Mouse (Mus musculus) mature B cell (primary cell): ENCODE data around the gene Spns3.

Experiments
- in situ Hi-C: fragments of 300-500 bp; cut with MboI; formaldehyde crosslinking; loops from 2 replicates; pipeline ENCODE4 v1.14.3; 2019

Gene Spns3

GRCm38 (mm10) chr11:72519895-72520294 lies 30.4 kb downstream of the Spns3 start:
- in situ Hi-C loops: no loop called here

- in situ Hi-C loops: no loop called here
Observed at GRCm38 (mm10) chr11:72519189-72519588, 31.1 kb downstream of the Spns3 start.

DNA sequence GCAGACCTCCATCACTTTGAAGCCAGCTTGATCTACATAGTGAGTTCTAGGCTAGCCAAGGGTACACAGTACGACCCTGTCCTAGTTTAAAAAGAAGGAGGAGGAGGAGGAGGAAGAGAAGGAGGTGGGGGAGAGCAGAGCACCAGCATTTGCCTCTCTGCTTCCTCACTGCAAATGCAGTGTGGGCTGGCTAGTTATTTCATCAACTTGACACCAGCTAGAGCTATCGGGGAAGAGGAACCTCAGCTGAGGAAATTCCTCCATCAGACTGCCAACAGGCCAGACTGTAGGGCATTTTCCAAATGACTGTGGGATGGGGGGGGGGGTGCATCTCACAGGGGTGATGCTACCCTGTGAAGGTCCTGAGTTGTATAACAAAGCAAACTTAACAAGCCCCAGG lies 31.9 kb downstream of the Spns3 start:
- in situ Hi-C loops: no loop called here

DNA sequence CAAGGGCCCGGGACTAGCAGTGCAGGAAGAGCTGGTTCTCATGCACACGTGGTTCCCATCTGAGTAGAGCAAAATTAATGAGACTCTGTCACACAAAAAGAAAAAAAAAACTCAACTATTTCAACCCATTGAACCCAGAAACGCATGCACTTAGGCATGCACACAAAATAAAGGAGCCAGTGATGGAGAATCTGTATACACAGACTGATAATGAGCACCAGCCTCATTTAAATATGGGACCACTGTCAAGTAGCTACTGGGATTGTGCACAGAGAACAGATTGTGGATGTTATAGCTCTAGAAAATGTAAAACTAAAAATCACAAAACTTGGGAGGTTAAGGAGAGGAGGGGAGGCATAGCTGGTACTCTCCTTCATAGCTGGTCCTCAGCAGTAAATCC lies 35.3 kb downstream of the Spns3 start:
- in situ Hi-C loops: no loop called here

DNA sequence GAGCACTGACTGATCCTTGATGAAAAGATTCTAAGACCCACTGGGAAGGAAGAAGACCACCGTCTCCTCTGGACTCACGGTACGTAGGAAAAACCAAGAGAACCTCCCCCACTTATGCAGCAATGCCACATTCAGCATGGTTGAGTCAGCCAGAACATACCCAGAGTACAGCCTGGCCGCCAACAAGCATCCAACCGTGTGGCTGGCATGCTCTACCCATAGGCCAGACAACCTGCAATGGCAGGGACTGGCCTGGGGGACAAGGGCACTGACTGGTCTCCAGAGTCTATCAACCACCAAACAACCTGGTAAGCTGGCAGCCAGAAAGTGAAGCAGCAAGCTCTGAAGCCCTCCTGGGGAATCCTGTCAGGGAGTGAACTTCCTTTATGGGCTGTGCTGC lies 41.7 kb downstream of the Spns3 start:
- in situ Hi-C loops: no loop called here

- in situ Hi-C loops: no loop called here
Observed at GRCm38 (mm10) chr11:72507651-72508050, 42.7 kb downstream of the Spns3 start.

DNA sequence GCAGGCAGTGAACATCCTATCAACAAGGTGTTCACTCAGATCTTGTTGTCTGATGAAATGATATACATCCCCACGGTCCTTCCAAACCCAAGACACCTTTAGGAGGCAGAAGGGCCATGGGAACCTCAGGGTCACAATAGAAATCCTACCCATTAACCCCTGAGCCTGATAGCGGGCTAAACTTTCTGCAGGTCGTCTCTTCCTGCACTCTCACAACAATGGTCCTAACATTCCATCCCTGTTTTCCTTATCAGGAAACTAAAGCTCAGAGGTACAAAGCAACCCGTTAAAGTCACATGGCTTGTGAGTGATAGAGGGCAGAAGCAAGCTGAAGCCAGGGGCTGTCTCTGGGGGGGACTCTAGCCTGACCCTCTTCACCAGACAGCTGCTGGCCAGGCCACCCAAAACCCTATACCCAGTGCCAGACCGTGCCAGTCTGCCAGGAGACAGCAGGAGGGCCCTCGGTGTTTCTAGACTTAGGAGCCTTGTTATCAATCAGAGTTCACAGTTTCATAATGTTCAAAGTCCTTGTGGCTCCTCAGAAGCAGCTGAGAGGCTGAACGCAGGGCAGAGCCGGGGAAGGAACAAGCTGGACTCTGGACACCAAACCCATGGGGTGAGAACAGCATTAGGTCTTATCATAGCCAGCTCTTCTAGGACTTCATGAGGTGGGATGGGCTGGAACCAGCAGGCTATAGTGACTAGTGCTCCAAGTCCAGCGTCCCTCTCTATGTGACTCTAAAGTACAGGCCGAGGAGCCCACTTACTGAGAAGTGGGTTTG lies 46.1 kb downstream of the Spns3 start:
- in situ Hi-C loops: no loop called here

DNA sequence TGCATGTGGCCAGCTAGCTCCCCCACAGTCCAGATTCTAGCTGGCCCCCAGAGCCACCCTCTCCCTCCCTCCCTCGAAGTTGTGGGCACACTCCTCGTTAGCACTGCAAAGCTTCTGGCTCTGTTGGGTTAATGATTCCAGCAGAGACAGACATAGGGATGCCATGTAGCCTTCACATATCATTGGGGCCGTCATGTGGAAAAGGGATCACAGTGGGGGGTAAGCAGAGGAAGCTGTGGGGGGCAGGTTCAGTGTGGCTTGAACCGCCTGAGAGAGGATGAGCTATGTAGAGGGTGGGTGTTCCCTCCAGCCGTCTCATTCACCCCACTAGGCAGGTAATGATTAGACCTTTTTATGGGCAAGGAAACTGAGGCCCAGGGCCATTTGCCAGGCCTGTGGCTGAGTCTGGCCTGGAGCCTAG lies 46.8 kb downstream of the Spns3 start:
- in situ Hi-C loops: no loop called here

GRCm38 (mm10) chr11:72502236-72502635 lies 48.1 kb downstream of the Spns3 start:
- in situ Hi-C loops: no loop called here

- in situ Hi-C loops: no loop called here
Observed at GRCm38 (mm10) chr11:72501426-72502002, 48.8 kb downstream of the Spns3 start.

GRCm38 (mm10) chr11:72500139-72500538 lies 50.2 kb downstream of the Spns3 start:
- in situ Hi-C loops: no loop called here

GRCm38 (mm10) chr11:72497367-72497766 lies 52.9 kb downstream of the Spns3 start:
- in situ Hi-C loops: loop anchor here (10.0 kb wide), 1 partner anchor 47 kb away; no protein-coding TSS in a partner anchor

DNA sequence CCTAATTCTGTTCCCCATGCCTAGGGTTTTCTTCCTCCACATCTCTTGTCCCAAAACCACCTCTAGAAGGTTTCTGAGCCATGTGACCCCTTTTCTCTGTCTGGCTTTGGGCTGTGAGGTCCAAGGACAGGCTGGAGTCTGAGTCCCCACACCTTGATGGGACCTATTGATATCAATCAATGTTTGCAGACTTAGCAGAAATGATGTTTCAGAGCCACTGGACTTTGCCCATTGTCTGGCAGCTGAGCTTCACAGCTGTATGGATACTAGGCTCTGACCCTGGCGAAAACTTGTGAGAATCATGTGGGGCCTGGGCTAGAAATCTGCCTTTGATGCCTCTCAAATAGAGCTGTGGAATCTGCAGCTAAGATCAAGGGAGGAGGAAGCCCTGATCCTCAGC lies 53.5 kb downstream of the Spns3 start:
- in situ Hi-C loops: loop anchor here (10.0 kb wide), 1 partner anchor 48 kb away; no protein-coding TSS in a partner anchor

GRCm38 (mm10) chr11:72496066-72496465 lies 54.2 kb downstream of the Spns3 start:
- in situ Hi-C loops: loop anchor here (10.0 kb wide), 1 partner anchor 49 kb away; no protein-coding TSS in a partner anchor

- in situ Hi-C loops: loop anchor here (10.0 kb wide), 1 partner anchor 50 kb away; no protein-coding TSS in a partner anchor
Observed at GRCm38 (mm10) chr11:72494046-72494988, 56.0 kb downstream of the Spns3 start.

DNA sequence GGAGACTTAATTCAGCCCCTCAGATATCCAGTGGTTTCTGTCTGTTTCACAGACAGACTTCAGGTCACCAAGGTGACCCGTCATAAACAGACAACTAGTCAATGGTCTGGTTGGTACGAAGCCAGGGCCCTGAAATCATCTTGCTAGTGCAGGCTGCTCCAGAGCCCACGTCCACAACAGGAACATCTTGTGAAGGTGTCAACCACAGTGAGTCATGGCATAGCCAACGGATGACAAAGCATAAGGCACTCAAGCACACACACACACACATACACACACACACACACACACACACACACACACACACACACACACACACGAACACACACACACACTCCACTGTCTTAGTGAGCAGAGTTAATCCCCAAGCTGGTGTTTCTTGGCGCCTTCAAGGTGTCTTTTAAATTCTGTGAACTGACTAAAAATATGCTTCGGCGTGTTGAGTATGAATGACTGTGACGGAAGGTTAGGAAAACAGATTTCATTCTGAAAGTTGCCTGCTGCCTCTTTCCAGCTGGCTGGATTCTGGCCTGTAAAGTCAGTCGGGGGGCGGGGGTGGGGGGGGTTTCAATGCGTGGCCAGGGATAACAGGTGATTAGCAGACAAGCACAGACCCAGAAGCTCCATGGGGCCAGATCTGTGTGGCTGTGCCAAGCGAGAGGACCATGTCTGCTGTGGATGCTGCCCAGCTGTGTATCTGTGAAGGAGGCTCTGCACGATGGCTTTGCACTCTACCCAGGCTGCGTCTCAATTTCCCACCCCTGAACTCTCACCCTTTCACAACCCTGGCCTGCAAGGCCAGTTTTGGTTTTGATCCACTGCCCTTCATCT lies 59.0 kb downstream of the Spns3 start:
- in situ Hi-C loops: loop anchor here (10.0 kb wide), 1 partner anchor 53 kb away; no protein-coding TSS in a partner anchor

- in situ Hi-C loops: loop anchor here (10.0 kb wide), 1 partner anchor 55 kb away; no protein-coding TSS in a partner anchor
Observed at GRCm38 (mm10) chr11:72489881-72490301, 60.4 kb downstream of the Spns3 start, which contains the start of gene Spns2. Gene Spns2, minus strand, starts transcription at chr11:72489904.

DNA sequence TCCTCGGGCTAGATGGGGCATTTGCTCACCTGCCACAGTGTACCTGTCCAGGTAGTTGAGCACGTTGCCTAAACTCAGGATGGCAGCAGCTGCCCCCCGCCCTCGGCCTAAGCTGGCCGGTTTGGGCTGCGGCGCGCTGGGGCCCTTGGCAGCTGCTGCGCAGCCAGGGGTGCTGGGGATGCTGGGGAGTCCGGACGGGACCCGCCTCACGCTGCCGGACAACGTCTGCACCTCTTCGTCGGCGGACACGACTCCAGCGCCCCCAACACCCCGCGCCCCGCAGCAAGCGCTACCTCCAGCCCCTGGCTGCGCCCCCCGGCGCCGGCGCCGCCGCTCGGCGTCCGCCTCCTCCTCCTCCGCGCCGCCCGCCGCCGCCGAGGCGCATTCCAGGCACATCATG lies 60.9 kb downstream of the Spns3 start:
- in situ Hi-C loops: no loop called here

- in situ Hi-C loops: no loop called here
Observed at GRCm38 (mm10) chr11:72488753-72489271, 61.5 kb downstream of the Spns3 start.

- in situ Hi-C loops: no loop called here
Observed at GRCm38 (mm10) chr11:72487739-72488138, 62.6 kb downstream of the Spns3 start.

DNA sequence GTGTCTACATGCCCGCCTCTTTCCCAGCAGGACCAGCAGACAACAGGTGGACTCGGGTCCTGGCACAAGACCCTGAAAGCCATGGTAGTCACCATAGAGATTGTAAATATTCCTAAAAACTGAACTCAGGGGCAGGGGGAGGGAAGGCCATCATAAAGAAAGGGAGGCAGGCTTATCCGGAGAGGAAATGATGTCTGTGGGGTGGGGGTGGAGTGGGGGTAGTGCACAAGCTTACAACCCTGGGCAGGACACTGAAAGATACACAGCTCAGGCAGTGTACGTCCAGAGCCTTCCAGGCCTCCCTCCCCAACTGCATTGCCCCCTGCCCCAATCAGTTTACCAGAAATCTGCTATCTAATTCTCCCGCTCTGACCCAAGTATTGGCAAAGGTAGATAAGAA lies 63.1 kb downstream of the Spns3 start:
- in situ Hi-C loops: no loop called here
